In the genomic region with DNA sequence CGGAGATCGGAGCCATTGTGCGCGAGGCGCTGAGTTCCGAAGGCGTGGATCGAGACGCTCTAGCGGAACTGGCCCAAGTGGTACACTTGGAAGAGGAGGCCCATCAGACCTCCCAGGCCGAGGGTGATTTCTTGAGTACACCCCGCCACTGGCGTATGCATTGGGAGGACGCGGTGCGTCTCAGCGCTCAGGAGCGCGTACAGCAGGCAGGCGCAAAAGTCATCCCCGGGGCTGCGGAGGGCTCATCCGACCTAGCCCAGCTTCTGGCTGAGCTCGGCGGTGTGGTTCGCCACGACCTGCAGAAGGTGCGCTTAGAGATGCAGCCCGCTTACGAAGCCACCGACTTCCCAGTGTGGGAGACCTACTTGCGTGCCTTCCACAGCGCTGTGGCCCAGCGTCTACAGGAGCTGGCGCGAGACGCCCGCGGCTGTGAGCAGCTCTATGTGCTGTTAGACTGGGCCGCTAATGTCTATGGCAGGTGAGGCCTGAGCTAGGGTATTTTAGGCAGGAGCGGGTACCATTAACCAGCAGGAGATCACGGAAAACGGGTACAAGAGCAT, we compare ENCODE assay signal across 10 mouse cellular contexts. TPM values are rescaled to one million over a fixed set of nuclear protein-coding genes. Genes with fewer than 3 reads are reported as not detected.
DNase-seq lines count a peak whose midpoint lies in the region; ATAC-seq and TF ChIP-seq lines count a peak whose summit lies in the region.
"Had no signal": no experiment of that assay in that cellular context is flagged by ENCODE, and none has a peak within 500 bp of the region (broad histone marks: within the 10 kb centered on the region; RNA-seq: fewer than 3 reads in every experiment).

No protein-coding gene starts in this region.

- no peak overlapping the region for H3K27ac ChIP-seq in kidney, embryonic 16.5 days (ENCODE audit: low read length)
- H3K27ac ChIP-seq in embryonic facial prominence, embryonic 15.5 days (replicated peaks), result no peak overlapping the region
- H3K27ac ChIP-seq in intestine, embryonic 16.5 days (ENCODE audit: low read length), result no peak overlapping the region
- H3K27ac ChIP-seq in neural tube, embryonic 14.5 days (ENCODE audit: low read depth, low read length), result no peak overlapping the region
- no peak overlapping the region for H3K27ac ChIP-seq in thymus, adult 2 months (ENCODE audit: control insufficient read depth, insufficient read depth, low read length)
- H3K27ac ChIP-seq: macrophage had no signal

- no peak for DNase-seq in kidney, postnatal 4 days
- no peak for DNase-seq in thymus, adult 2 months
- no peak for DNase-seq in left cerebral cortex, adult 18-20 months (ENCODE audit: low spot score in 2 of 2)

- no peak for TF ChIP-seq CTCF in thymus, adult 2 months (IDR thresholded peaks at IDR 0.05; ENCODE audit: borderline replicate concordance, control insufficient read depth, extremely low read depth, insufficient read depth, low read length, poor library complexity)

- ATAC-seq in kidney, embryonic 16.5 days (ENCODE audit: low FRiP score, low TSS enrichment), result no peak
- ATAC-seq in embryonic facial prominence, embryonic 15.5 days (ENCODE audit: insufficient number of reproducible peaks, low FRiP score, low TSS enrichment, low read depth), result no peak
- ATAC-seq in intestine, embryonic 16.5 days, result no peak
- no peak for ATAC-seq in neural tube, embryonic 14.5 days (ENCODE audit: low read depth)
- no peak for ATAC-seq in inflammation-experienced regulatory T-cells, adult 6 months

- H3K36me3 ChIP-seq in kidney, embryonic 16.5 days (ENCODE audit: insufficient read depth, low read length), result no peaks in the 10 kb centered on the region
- no peaks in the 10 kb centered on the region for H3K36me3 ChIP-seq in embryonic facial prominence, embryonic 15.5 days
- no peaks in the 10 kb centered on the region for H3K36me3 ChIP-seq in intestine, embryonic 16.5 days (ENCODE audit: control insufficient read depth, insufficient read depth, low read length)
- H3K36me3 ChIP-seq in neural tube, embryonic 14.5 days (ENCODE audit: control insufficient read depth, insufficient read depth, low read length), result no peaks in the 10 kb centered on the region
- no peaks in the 10 kb centered on the region for H3K36me3 ChIP-seq in thymus, adult 2 months (ENCODE audit: control insufficient read depth, insufficient read depth, low read length)
- H3K36me3 ChIP-seq: G1E had no signal

- H3K4me1 ChIP-seq in kidney, embryonic 16.5 days (ENCODE audit: insufficient read depth, low read length), result peaks cover 45% of the 10 kb centered on the region
- peaks cover 60% of the 10 kb centered on the region for H3K4me1 ChIP-seq in embryonic facial prominence, embryonic 15.5 days
- H3K4me1 ChIP-seq in intestine, embryonic 16.5 days (ENCODE audit: control insufficient read depth, insufficient read depth, low read length), result peaks cover 26% of the 10 kb centered on the region
- 0 out of 2 replicates have a peak, but pooled peaks cover under 1% of the 10 kb centered on the region for H3K4me1 ChIP-seq in neural tube, embryonic 14.5 days (ENCODE audit: control insufficient read depth, insufficient read depth, low read length)
- no peaks in the 10 kb centered on the region for H3K4me1 ChIP-seq in thymus, adult 2 months (replicated peaks; ENCODE audit: control insufficient read depth, insufficient read depth, low read length)

- H3K9me3 ChIP-seq in kidney, embryonic 16.5 days (ENCODE audit: low read length), result no peaks in the 10 kb centered on the region
- no peaks in the 10 kb centered on the region for H3K9me3 ChIP-seq in embryonic facial prominence, embryonic 15.5 days (replicated peaks)
- H3K9me3 ChIP-seq in intestine, embryonic 16.5 days (ENCODE audit: control insufficient read depth, low read length), result no peaks in the 10 kb centered on the region
- H3K9me3 ChIP-seq in neural tube, embryonic 14.5 days (ENCODE audit: control insufficient read depth, low read length), result no peaks in the 10 kb centered on the region

- peak overlapping the region; percentile 38 for H3K4me2 ChIP-seq in kidney, embryonic 16.5 days (replicated peaks; ENCODE audit: low read depth, low read length)
- peak overlapping the region; percentile 41 for H3K4me2 ChIP-seq in embryonic facial prominence, embryonic 15.5 days (replicated peaks)
- H3K4me2 ChIP-seq in intestine, embryonic 16.5 days (ENCODE audit: low read depth, low read length), result peak overlapping the region; percentile 28
- peak overlapping the region; percentile 42 for H3K4me2 ChIP-seq in neural tube, embryonic 14.5 days (ENCODE audit: low read depth, low read length)

- peak overlapping the region; percentile 17 for H3K4me3 ChIP-seq in kidney, embryonic 16.5 days (ENCODE audit: low read length)
- peak overlapping the region; percentile 21 for H3K4me3 ChIP-seq in embryonic facial prominence, embryonic 15.5 days (replicated peaks)
- 0 out of 2 replicates have a peak overlapping the region, but pooled peaks have one; percentile 9 for H3K4me3 ChIP-seq in intestine, embryonic 16.5 days (ENCODE audit: low read length)
- H3K4me3 ChIP-seq in neural tube, embryonic 14.5 days (ENCODE audit: low read depth, low read length), result peak overlapping the region; percentile 24
- no peak overlapping the region for H3K4me3 ChIP-seq in thymus, adult 2 months (ENCODE audit: control insufficient read depth, insufficient read depth, low read length)

- no peak for TF ChIP-seq POLR2A in thymus, adult 2 months (IDR thresholded peaks at IDR 0.05; ENCODE audit: control insufficient read depth, extremely low read depth, insufficient read depth, low read length, poor library complexity)

- WGBS in kidney, embryonic 16.5 days, result 12% methylated on average over 43 of the region's 43 CpGs
- WGBS in embryonic facial prominence, embryonic 15.5 days, result 15% methylated on average over 43 of the region's 43 CpGs
- 17% methylated on average over 43 of the region's 43 CpGs for WGBS in intestine, embryonic 16.5 days
- WGBS in neural tube, embryonic 14.5 days, result 3% methylated on average over 43 of the region's 43 CpGs
- WGBS in thymus, adult 2 months, result 19% methylated on average over 43 of the region's 43 CpGs

- no peak overlapping the region for H3K9ac ChIP-seq in kidney, embryonic 16.5 days (replicated peaks; ENCODE audit: low read length)
- no peak overlapping the region for H3K9ac ChIP-seq in embryonic facial prominence, embryonic 15.5 days
- no peak overlapping the region for H3K9ac ChIP-seq in intestine, embryonic 16.5 days (ENCODE audit: low read depth, low read length)
- H3K9ac ChIP-seq in neural tube, embryonic 14.5 days (replicated peaks; ENCODE audit: low read depth, low read length), result 0 out of 2 replicates have a peak overlapping the region, but pooled peaks have one; percentile 28

- peaks cover 47% of the 10 kb centered on the region for H3K27me3 ChIP-seq in kidney, embryonic 16.5 days (ENCODE audit: insufficient read depth, low read length)
- H3K27me3 ChIP-seq in embryonic facial prominence, embryonic 15.5 days, result peaks cover 69% of the 10 kb centered on the region
- peaks cover 48% of the 10 kb centered on the region for H3K27me3 ChIP-seq in intestine, embryonic 16.5 days (replicated peaks; ENCODE audit: control insufficient read depth, insufficient read depth, low read length)
- H3K27me3 ChIP-seq in neural tube, embryonic 14.5 days (ENCODE audit: control insufficient read depth, insufficient read depth, low read length), result peaks cover 58% of the 10 kb centered on the region
- no peaks in the 10 kb centered on the region; the same call in 1 of the 2 replicates for H3K27me3 ChIP-seq in thymus, adult 2 months (ENCODE audit: control insufficient read depth, insufficient read depth, low read length)

RNA-seq across cellular contexts. Expression of gene Exoc3l4, which starts 6.8 kb away (rescaled TPM):
- polyA plus RNA-seq in kidney, embryonic 16.5 days (2015; fragmentation: Nextera tagmentation; extraction: Ambion mirVana), result 19.4 and 19.9 TPM in 2 replicates
- 10.6 and 11.1 TPM in 2 replicates for polyA plus RNA-seq in embryonic facial prominence, embryonic 15.5 days (2015; fragmentation: Nextera tagmentation; extraction: Ambion mirVana)
- polyA plus RNA-seq in intestine, embryonic 16.5 days (2015; fragmentation: Nextera tagmentation; extraction: Ambion mirVana), result 20.4 and 29.1 TPM in 2 replicates
- 1.2 and 2.0 TPM in 2 replicates for polyA plus RNA-seq in neural tube, embryonic 14.5 days (2014; fragmentation: Nextera tagmentation; extraction: Ambion mirVana)
- polyA plus RNA-seq in inflammation-experienced regulatory T-cells, adult 6 months (2017; shearing (Covaris generic)), result not detected
- 31.0 and 41.5 TPM in 2 replicates for polyA plus RNA-seq in thymus, adult 2 months (2012; rRNA removed)
- 1 to 10 TPM; 2.2 to 2.7 TPM for total RNA-seq in left cerebral cortex, adult 18-20 months (2021)
- polyA plus RNA-seq: G1E had no signal

RNA-seq across cellular contexts. Expression of gene Lbhd2, which starts 17.0 kb away (rescaled TPM):
- 4.6 and 5.5 TPM in 2 replicates for polyA plus RNA-seq in kidney, embryonic 16.5 days (2015; fragmentation: Nextera tagmentation; extraction: Ambion mirVana)
- polyA plus RNA-seq in embryonic facial prominence, embryonic 15.5 days (2015; fragmentation: Nextera tagmentation; extraction: Ambion mirVana), result 3.7 and 5.0 TPM in 2 replicates
- 1.2 TPM in 2 replicates for polyA plus RNA-seq in intestine, embryonic 16.5 days (2015; fragmentation: Nextera tagmentation; extraction: Ambion mirVana)
- polyA plus RNA-seq in neural tube, embryonic 14.5 days (2014; fragmentation: Nextera tagmentation; extraction: Ambion mirVana), result 0.43 and 1.5 TPM in 2 replicates
- 1 to 10 TPM in 1 of 3 experiments, not detected in 2; 3.5 TPM for polyA plus RNA-seq in inflammation-experienced regulatory T-cells, adult 6 months (2017; shearing (Covaris generic))
- polyA plus RNA-seq in thymus, adult 2 months (2012; rRNA removed), result 1.4 and 1.9 TPM in 2 replicates
- 1 to 10 TPM; 2.2 to 3.7 TPM for total RNA-seq in left cerebral cortex, adult 18-20 months (2021)
- total RNA-seq: G1E had no signal
- polyA plus RNA-seq: G1E, macrophage had no signal

RNA-seq across cellular contexts. Expression of gene Tnfaip2, which starts 18.6 kb away (rescaled TPM):
- polyA plus RNA-seq in kidney, embryonic 16.5 days (2015; fragmentation: Nextera tagmentation; extraction: Ambion mirVana), result 21.7 and 24.3 TPM in 2 replicates
- polyA plus RNA-seq in embryonic facial prominence, embryonic 15.5 days (2015; fragmentation: Nextera tagmentation; extraction: Ambion mirVana), result 11.8 and 17.6 TPM in 2 replicates
- polyA plus RNA-seq in intestine, embryonic 16.5 days (2015; fragmentation: Nextera tagmentation; extraction: Ambion mirVana), result 2.7 and 3.5 TPM in 2 replicates
- polyA plus RNA-seq in neural tube, embryonic 14.5 days (2014; fragmentation: Nextera tagmentation; extraction: Ambion mirVana), result 0.81 TPM in 1 of 2 replicates, not detected in the other
- not detected for polyA plus RNA-seq in inflammation-experienced regulatory T-cells, adult 6 months (2017; shearing (Covaris generic))
- 18.9 and 27.9 TPM in 2 replicates for polyA plus RNA-seq in thymus, adult 2 months (2012; rRNA removed)
- 1 to 10 TPM in 1 of 2 experiments, under 1 TPM in 1; 0.51 to 1.0 TPM for total RNA-seq in left cerebral cortex, adult 18-20 months (2021)

RNA-seq across cellular contexts. Expression of gene Cdc42bpb, which starts 46.1 kb away (rescaled TPM):
- 40.6 and 45.2 TPM in 2 replicates for polyA plus RNA-seq in kidney, embryonic 16.5 days (2015; fragmentation: Nextera tagmentation; extraction: Ambion mirVana)
- 33.2 and 36.1 TPM in 2 replicates for polyA plus RNA-seq in embryonic facial prominence, embryonic 15.5 days (2015; fragmentation: Nextera tagmentation; extraction: Ambion mirVana)
- polyA plus RNA-seq in intestine, embryonic 16.5 days (2015; fragmentation: Nextera tagmentation; extraction: Ambion mirVana), result 30.1 and 32.5 TPM in 2 replicates
- 43.4 and 54.1 TPM in 2 replicates for polyA plus RNA-seq in neural tube, embryonic 14.5 days (2014; fragmentation: Nextera tagmentation; extraction: Ambion mirVana)
- polyA plus RNA-seq in inflammation-experienced regulatory T-cells, adult 6 months (2017; shearing (Covaris generic)), result 1 to 10 TPM in 1 of 3 experiments, under 1 TPM in 2; 0.19 to 1.3 (median 0.67) TPM
- 59.2 and 62.1 TPM in 2 replicates for polyA plus RNA-seq in thymus, adult 2 months (2012; rRNA removed)
- total RNA-seq in left cerebral cortex, adult 18-20 months (2021), result 100 to 1,000 TPM; 130 to 138 TPM
- total RNA-seq: G1E had no signal
- polyA plus RNA-seq: G1E had no signal
